Mouse (Mus musculus) heart, postnatal 4 days (tissue): ENCODE measurements at regions not wholly inside any gene's neighbourhood (a gene's known extent, or its start where the extent isn't known, plus 50 kb on each side); places are given as distances from the start of the nearest gene placed in this dataset.
"Not testable (repeated sequence)": the region's sequence is repeated elsewhere in the genome, so short reads cannot be mapped to it uniquely, and the experiment has no call there.

Experiments
- DNase-seq: peaks from one replicate; pipeline ENCODE4 v3.0.0; 2021

- DNase-seq = no peak
Measured at GRCm38 (mm10) chr15:96818435-96818834, 118.9 kb upstream of the Slc38a2 start.

- no peak for DNase-seq
Measured at GRCm38 (mm10) chr15:96817626-96818025, 118.1 kb upstream of the Slc38a2 start.

GRCm38 (mm10) chr15:96816997-96817570, 117.6 kb upstream of the Slc38a2 start:
- DNase-seq = no peak

GRCm38 (mm10) chr15:96813472-96813871, 113.9 kb upstream of the Slc38a2 start:
- DNase-seq = no peak

GRCm38 (mm10) chr15:96802729-96803053, 103.2 kb upstream of the Slc38a2 start:
- no peak for DNase-seq

- DNase-seq = no peak
Measured at GRCm38 (mm10) chr15:96802034-96802728, 102.7 kb upstream of the Slc38a2 start.

- no peak for DNase-seq
Measured at GRCm38 (mm10) chr15:96799228-96799627, 99.7 kb upstream of the Slc38a2 start.

GRCm38 (mm10) chr15:96797615-96798270, 98.2 kb upstream of the Slc38a2 start:
- peak; percentile 74 for DNase-seq

- no peak for DNase-seq
Measured at GRCm38 (mm10) chr15:96794177-96794719, 94.7 kb upstream of the Slc38a2 start.

GRCm38 (mm10) chr15:96793251-96793650, 93.7 kb upstream of the Slc38a2 start:
- no peak for DNase-seq

- no peak for DNase-seq
Measured at GRCm38 (mm10) chr15:96791306-96791705, 91.8 kb upstream of the Slc38a2 start.

GRCm38 (mm10) chr15:96787921-96788320, 88.4 kb upstream of the Slc38a2 start:
- DNase-seq = not testable (repeated sequence)

GRCm38 (mm10) chr15:96784578-96784977, 85.0 kb upstream of the Slc38a2 start:
- peak; percentile 2 for DNase-seq

- DNase-seq = no peak
Measured at GRCm38 (mm10) chr15:96781560-96781959, 82.0 kb upstream of the Slc38a2 start.

GRCm38 (mm10) chr15:96780606-96781005, 81.1 kb upstream of the Slc38a2 start:
- no peak for DNase-seq

- no peak for DNase-seq
Measured at GRCm38 (mm10) chr15:96779358-96779757, 79.8 kb upstream of the Slc38a2 start.

GRCm38 (mm10) chr15:96778321-96778926, 78.9 kb upstream of the Slc38a2 start:
- DNase-seq = peak; percentile 73

GRCm38 (mm10) chr15:96776476-96777075, 77.0 kb upstream of the Slc38a2 start:
- DNase-seq = no peak

GRCm38 (mm10) chr15:96775129-96775528, 75.6 kb upstream of the Slc38a2 start:
- no peak for DNase-seq

- no peak for DNase-seq
Measured at GRCm38 (mm10) chr15:96774664-96775063, 75.1 kb upstream of the Slc38a2 start.

- DNase-seq = no peak
Measured at GRCm38 (mm10) chr15:96773656-96774055, 74.1 kb upstream of the Slc38a2 start.

- DNase-seq = no peak
Measured at GRCm38 (mm10) chr15:96772701-96773100, 73.2 kb upstream of the Slc38a2 start.

- no peak for DNase-seq
Measured at GRCm38 (mm10) chr15:96770786-96771185, 71.3 kb upstream of the Slc38a2 start.
